Mouse (Mus musculus): ENCODE measurements around the gene 1700015F17Rik.

DNA sequence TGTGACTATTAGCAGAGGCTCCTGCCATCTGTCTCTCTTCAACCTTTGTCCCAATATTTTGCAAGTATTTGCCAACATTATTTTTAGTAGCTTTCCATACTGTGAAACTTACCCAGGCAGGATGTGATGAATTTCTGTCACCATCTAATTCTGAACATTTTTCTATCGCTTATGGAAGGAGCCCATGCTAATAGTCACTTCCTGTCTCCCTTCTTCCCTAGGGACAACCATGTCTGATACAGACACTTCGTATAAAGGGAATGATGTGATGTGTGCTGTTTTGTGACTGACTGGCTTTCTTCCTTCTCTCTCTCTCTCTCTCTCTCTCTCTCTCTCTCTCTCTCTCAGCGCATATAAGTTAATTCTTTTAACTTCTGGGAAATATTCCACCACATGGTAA is 64.1 kb downstream of the 1700015F17Rik start:
- TF ChIP-seq CTCF (conservative IDR thresholded peaks at IDR 0.05 in 1 of 2, IDR thresholded peaks at IDR 0.05 in 1 of 2; ENCODE audit: low read depth in 2 of 2, low read length in 2 of 2) (no peak), JUND (conservative IDR thresholded peaks at IDR 0.05; ENCODE audit: low read depth, low read length) (no peak), USF1 (IDR thresholded peaks at IDR 0.05; ENCODE audit: low read depth, low read length) (no peak), CHD1 (IDR thresholded peaks at IDR 0.05; ENCODE audit: low read depth, low read length) (no peak)
